Mouse (Mus musculus): ENCODE measurements around the gene Rex2.
"Not testable (repeated sequence)": the region's sequence is repeated elsewhere in the genome, so short reads cannot be mapped to it uniquely, and the experiment has no call there.

The Rex2 gene

GRCm38 (mm10) chr4:147021550-147021949 is at the start of gene Rex2:
Rex2 (plus strand) TSS chr4:147021850.
- DNase-seq (ENCODE audit: extremely low read depth, low read depth): not testable (repeated sequence)

- DNase-seq (ENCODE audit: extremely low read depth, low read depth): not testable (repeated sequence)
These were observed 45.1 kb upstream of the Rex2 start for GRCm38 (mm10) chr4:146976581-146976980.

- not testable (repeated sequence) for DNase-seq (ENCODE audit: extremely low read depth, low read depth)
These were observed 3.2 kb upstream of the Rex2 start for GRCm38 (mm10) chr4:147018400-147018799.

- DNase-seq (ENCODE audit: extremely low read depth, low read depth): not testable (repeated sequence)
These were observed 4.7 kb downstream of the Rex2 start for GRCm38 (mm10) chr4:147026374-147026773.

GRCm38 (mm10) chr4:147031308-147032036 is 9.8 kb downstream of the Rex2 start:
- not testable (repeated sequence) for DNase-seq (ENCODE audit: extremely low read depth, low read depth)

- DNase-seq (ENCODE audit: extremely low read depth, low read depth): not testable (repeated sequence)
These were observed 42.1 kb downstream of the Rex2 start for GRCm38 (mm10) chr4:147063768-147064167.

GRCm38 (mm10) chr4:147065861-147066260 is 44.2 kb downstream of the Rex2 start:
- not testable (repeated sequence) for DNase-seq (ENCODE audit: extremely low read depth, low read depth)

GRCm38 (mm10) chr4:147066380-147066779 is 44.7 kb downstream of the Rex2 start:
- not testable (repeated sequence) for DNase-seq (ENCODE audit: extremely low read depth, low read depth)

GRCm38 (mm10) chr4:147095641-147096040 is 74.0 kb downstream of the Rex2 start:
- not testable (repeated sequence) for DNase-seq (ENCODE audit: extremely low read depth, low read depth)

- not testable (repeated sequence) for DNase-seq (ENCODE audit: extremely low read depth, low read depth)
These were observed 80.3 kb downstream of the Rex2 start for GRCm38 (mm10) chr4:147101666-147102626.

- DNase-seq (ENCODE audit: extremely low read depth, low read depth): not testable (repeated sequence)
These were observed 82.2 kb downstream of the Rex2 start for GRCm38 (mm10) chr4:147103814-147104213.

Data from MEL-GATA-1-ER (cell line).